Mouse (Mus musculus) lung, adult 2 months (tissue): Measurements from ENCODE around the gene Slc25a27.
A peak's percentile ranks its signal among the peaks of the same experiment; 100 is the strongest.

Experiments used
- CTCF ChIP-seq: fragments of 200-500 bp; IDR thresholded peaks from 2 replicates; pipeline ENCODE4 v1.5.1; 2011; ENCODE audit warnings: mild to moderate bottlenecking, low read length, control low read depth; ENCODE audit not compliant: insufficient read depth
- POLR2A ChIP-seq: fragments of 200-500 bp; IDR thresholded peaks from 2 replicates; pipeline ENCODE4 v1.6.1; 2011; ENCODE audit warnings: low read depth, mild to moderate bottlenecking, control low read depth, low read length, borderline replicate concordance; ENCODE audit errors: extremely low read depth

- TF ChIP-seq CTCF (0 out of 2 replicates have a peak, but pooled peaks have one; percentile 6), POLR2A (no peak)
Measured at GRCm38 (mm10) chr17:43597742-43598141, 69.3 kb downstream of the Slc25a27 start.
